In the genomic region with DNA sequence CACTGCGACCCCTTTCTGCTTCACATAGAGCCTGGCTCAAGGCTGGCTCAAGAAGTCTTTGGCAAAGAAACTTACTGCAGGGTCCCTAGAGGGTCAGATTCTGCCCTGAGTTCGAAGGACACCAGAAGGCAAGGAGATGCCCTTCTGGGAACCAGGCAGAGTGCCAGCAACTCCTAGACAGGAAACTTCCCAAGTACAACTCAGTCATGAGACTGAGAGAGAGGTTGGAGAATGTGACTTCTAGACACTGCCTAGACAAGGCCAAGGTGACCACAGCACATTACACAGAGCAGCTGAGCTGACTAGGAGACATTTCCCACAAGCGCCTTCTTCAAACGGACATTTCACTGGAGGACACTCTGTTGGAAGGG, we compare ENCODE assay signal across 10 mouse cellular contexts. TPM values are rescaled to one million over a fixed set of nuclear protein-coding genes. Genes with fewer than 3 reads are reported as not detected.
DNase-seq lines count a peak whose midpoint lies in the region; ATAC-seq lines count a peak whose summit lies in the region.
"Had no signal": no experiment of that assay in that cellular context is flagged by ENCODE, and none has a peak within 500 bp of the region (broad histone marks: within the 10 kb centered on the region; RNA-seq: fewer than 3 reads in every experiment).

No protein-coding gene starts in this region.

- intact Hi-C loops in gastrocnemius, postnatal 36 days (cut with DNase I), result no loop called here

- no peak overlapping the region; the same call in 1 of the 2 replicates for H3K4me3 ChIP-seq in hindbrain, embryonic 12.5 days
- H3K4me3 ChIP-seq in limb, embryonic 13.5 days, result peak overlapping the region; percentile 58; the same call in 1 of the 2 replicates
- H3K4me3 ChIP-seq: erythroblast, embryonic 14.5 days had no signal

- ATAC-seq in hindbrain, embryonic 12.5 days (ENCODE audit: low FRiP score), result peak; percentile 28; the same call in 1 of the 2 replicates
- ATAC-seq in limb, embryonic 13.5 days (ENCODE audit: low FRiP score, low read depth), result no peak
- no peak for ATAC-seq in megakaryocyte progenitor cell, adult 5-6 weeks (replicated peaks; ENCODE audit: poor library complexity)
- ATAC-seq in activated CD4-positive, CD25-positive, alpha-beta regulatory T cell, adult 4 months, result no peak

- H3K27me3 ChIP-seq in hindbrain, embryonic 12.5 days, result peaks cover 20% of the 10 kb centered on the region
- H3K27me3 ChIP-seq in limb, embryonic 13.5 days, result peaks cover 54% of the 10 kb centered on the region

- 68% methylated on average over 4 of the region's 4 CpGs for WGBS in hindbrain, embryonic 12.5 days
- 72% methylated on average over 4 of the region's 4 CpGs for WGBS in limb, embryonic 13.5 days

- H3K4me2 ChIP-seq in hindbrain, embryonic 12.5 days (replicated peaks), result peak overlapping the region; percentile 99
- peak overlapping the region; percentile 98 for H3K4me2 ChIP-seq in limb, embryonic 13.5 days (replicated peaks)

- H3K4me1 ChIP-seq in hindbrain, embryonic 12.5 days, result 0 out of 2 replicates have a peak, but pooled peaks cover 2% of the 10 kb centered on the region
- 0 out of 2 replicates have a peak, but pooled peaks cover 7% of the 10 kb centered on the region for H3K4me1 ChIP-seq in limb, embryonic 13.5 days

- no peaks in the 10 kb centered on the region for H3K9me3 ChIP-seq in hindbrain, embryonic 12.5 days (replicated peaks)
- no peaks in the 10 kb centered on the region for H3K9me3 ChIP-seq in limb, embryonic 13.5 days

- DNase-seq in layer of hippocampus, postnatal 10 days (ENCODE audit: low spot score in 2 of 2), result peak; percentile 24 to 31
- DNase-seq in layer of hippocampus, adult 9-11 months, result no peak
- DNase-seq in cerebellum, adult 8-10 months, result peak; percentile 68
- no peak for DNase-seq in gastrocnemius, postnatal 36 days

- no peak overlapping the region for H3K27ac ChIP-seq in hindbrain, embryonic 12.5 days
- no peak overlapping the region for H3K27ac ChIP-seq in limb, embryonic 13.5 days

- H3K36me3 ChIP-seq in hindbrain, embryonic 12.5 days, result no peaks in the 10 kb centered on the region
- H3K36me3 ChIP-seq in limb, embryonic 13.5 days, result no peaks in the 10 kb centered on the region

- no peak overlapping the region for H3K9ac ChIP-seq in hindbrain, embryonic 12.5 days
- H3K9ac ChIP-seq in limb, embryonic 13.5 days, result no peak overlapping the region

RNA-seq across cellular contexts. Expression of a gene that starts 0.5 kb away (rescaled TPM):
- 10 to 100 TPM; 34.6 to 38.1 TPM for total RNA-seq in layer of hippocampus, postnatal 10 days (2021)
- 4.8 and 5.0 TPM in 2 replicates for polyA plus RNA-seq in hindbrain, embryonic 12.5 days (2016; fragmentation: Nextera tagmentation; extraction: Ambion mirVana)
- 3.5 and 4.1 TPM in 2 replicates for polyA plus RNA-seq in limb, embryonic 13.5 days (2015; fragmentation: Nextera tagmentation; extraction: Ambion mirVana)
- total RNA-seq in megakaryocyte progenitor cell, adult 5-6 weeks (2015), result not detected in 2 replicates
- total RNA-seq in megakaryocyte progenitor cell, adult 5-6 weeks (2017), result 0.21 TPM in 1 of 2 replicates, not detected in the other
- under 1 TPM; 0.16 to 0.22 TPM for polyA plus RNA-seq in activated CD4-positive, CD25-positive, alpha-beta regulatory T cell, adult 4 months (2017; shearing (Covaris generic))
- under 1 TPM in 1 of 2 experiments, not detected in 1; 0.12 TPM for total RNA-seq in gastrocnemius, postnatal 36 days (2021)
- total RNA-seq: MEL had no signal
- polyA plus RNA-seq: erythroblast, embryonic 14.5 days had no signal

Comparison
In these comparisons a context has a peak if more than half of its experiments do, and no peak if none do; other contexts are left out.
1. DNase-seq: peak in layer of hippocampus, postnatal 10 days (2 of 2) and cerebellum, adult 8-10 months (single experiment); none in layer of hippocampus, adult 9-11 months (single experiment) and gastrocnemius, postnatal 36 days (0 of 2).
2. RNA of a gene that starts 0.5 kb away (total RNA-seq): 34.6 to 38.1 TPM in layer of hippocampus, postnatal 10 days; 0.21 TPM in megakaryocyte progenitor cell, adult 5-6 weeks and 0.12 TPM in gastrocnemius, postnatal 36 days; every median in the first group is over 10 times any median in the second.